Mouse (Mus musculus) forebrain, embryonic 15.5 days (tissue): Measurements from ENCODE around the gene Dcst1. TPM values are rescaled to one million over a fixed set of nuclear protein-coding genes. Genes with fewer than 3 reads are reported as not detected.

ENCODE experiments used
- ATAC-seq: fragments of 200-750 bp; cut with Nextera tagmentation; replicated peaks from 2 replicates; pipeline ENCODE4 v1.8.0; 2017; ENCODE audit warnings: mild to moderate bottlenecking, moderate TSS enrichment, moderate library complexity
- H3K27ac ChIP-seq: fragments of 300-500 bp; sonication (generic); replicated peaks from 2 replicates; pipeline ENCODE4 v1.5.1; 2015; ENCODE audit warnings: mild to moderate bottlenecking, inconsistent platforms
- H3K27me3 ChIP-seq: fragments of 300-500 bp; sonication (generic); 2 replicates; pipeline ENCODE4 v1.6.1; 2015; ENCODE audit warnings: inconsistent platforms
- H3K36me3 ChIP-seq: fragments of 300-500 bp; sonication (generic); 2 replicates; pipeline ENCODE4 v1.6.1; 2015; ENCODE audit warnings: mild to moderate bottlenecking, inconsistent platforms
- H3K4me1 ChIP-seq: fragments of 300-500 bp; sonication (generic); 2 replicates; pipeline ENCODE4 v1.6.1; 2015; ENCODE audit warnings: inconsistent platforms
- H3K4me2 ChIP-seq: fragments of 300-500 bp; sonication (generic); replicated peaks from 2 replicates; pipeline ENCODE4 v1.6.1; 2015; ENCODE audit warnings: mild to moderate bottlenecking, inconsistent platforms
- H3K4me3 ChIP-seq: fragments of 300-500 bp; sonication (generic); 2 replicates; pipeline ENCODE4 v1.5.1; 2015; ENCODE audit warnings: mild to moderate bottlenecking, inconsistent platforms
- H3K9ac ChIP-seq: fragments of 300-500 bp; sonication (generic); replicated peaks from 2 replicates; pipeline ENCODE4 v1.6.1; 2015; ENCODE audit warnings: mild to moderate bottlenecking, inconsistent platforms
- H3K9me3 ChIP-seq: fragments of 300-500 bp; sonication (generic); 2 replicates; pipeline ENCODE4 v1.6.1; 2016; ENCODE audit warnings: inconsistent platforms
- WGBS: fragments of 180-500 bp; shearing (Covaris S2); methylation state at CpG from one replicate; pipeline ENCODE4 v1.1.7; 2015; ENCODE audit warnings: mixed read lengths; 5-methylcytosine and 5-hydroxymethylcytosine counted together
- polyA plus RNA-seq: library from polyadenylated mRNA; unstranded; fragments of >200 nt; fragmentation: Nextera tagmentation; extraction: Ambion mirVana; gene quantifications from 2 replicates; pipeline ENCODE4 v1.2.1, GENCODE M21; 2015

Gene Dcst1
- polyA plus RNA-seq, 1 experiment from 2014 or later, result 0.51 TPM

- Histone ChIP-seq H3K36me3 (no peaks in the 10 kb centered on the region), H3K27ac (no peak overlapping the region)
- 17% methylated on average over 5 of the region's 5 CpGs for WGBS
Measured at GRCm38 (mm10) chr3:89354816-89355511, 10.1 kb downstream of the Dcst1 start.

DNA sequence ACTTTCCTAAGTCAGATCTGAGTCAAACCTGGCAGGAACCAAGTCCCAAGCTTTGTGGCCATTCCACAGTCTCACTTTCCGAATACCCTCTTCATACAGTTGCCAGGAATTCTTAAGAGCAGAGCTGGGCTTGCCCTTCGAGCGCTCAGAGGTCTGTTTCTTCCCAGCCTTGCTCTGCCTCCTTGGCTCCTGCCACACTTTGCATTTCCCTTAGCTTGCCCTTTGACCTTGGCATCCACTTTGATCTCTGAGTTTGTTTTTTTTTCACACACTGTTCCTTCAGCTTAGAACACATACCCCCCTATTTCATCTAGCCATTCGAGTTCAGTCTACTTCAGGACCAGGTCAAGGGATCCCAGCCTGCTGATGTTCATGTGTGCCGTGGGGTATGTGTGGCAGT is 13.8 kb downstream of the Dcst1 start:
- H3K36me3 ChIP-seq, result no peaks in the 10 kb centered on the region
- ATAC-seq, result no peak

More at GRCm38 (mm10) chr3:89354816-89355511, 10.1 kb downstream of the Dcst1 start:
- no peak overlapping the region for H3K9ac ChIP-seq
- H3K4me3 ChIP-seq, result no peak overlapping the region
- H3K27me3 ChIP-seq, result no peaks in the 10 kb centered on the region
- H3K4me1 ChIP-seq, result peaks cover 8% of the 10 kb centered on the region
- H3K9me3 ChIP-seq, result no peaks in the 10 kb centered on the region
- H3K4me2 ChIP-seq, result no peak overlapping the region
- ATAC-seq, result no peak

GRCm38 (mm10) chr3:89349869-89350501 is 15.1 kb downstream of the Dcst1 start, which contains the start of gene Adam15:
Adam15 (minus strand) TSS chr3:89349996.
- Histone ChIP-seq H3K4me2 (peak within 1 kb of the TSS; percentile 94), H3K4me1 (peaks cover 19% of the 10 kb centered on the region), H3K4me3 (peak within 1 kb of the TSS; percentile 64), H3K9ac (peak within 1 kb of the TSS; percentile 75), H3K27me3 (no peaks in the 10 kb centered on the region), H3K36me3 (peaks cover 3% of the 10 kb centered on the region; the same call in 1 of the 2 replicates), H3K27ac (peak within 1 kb of the TSS; percentile 90), H3K9me3 (no peaks in the 10 kb centered on the region)
- ATAC-seq, result peak; percentile 93
- under 1% methylated on average over 52 of the region's 59 CpGs for WGBS

More for the DNA sequence above, 13.8 kb downstream of the Dcst1 start:
- 82% methylated on average over 5 of the region's 5 CpGs for WGBS
- Histone ChIP-seq H3K4me3 (no peak overlapping the region), H3K27me3 (no peaks in the 10 kb centered on the region), H3K9me3 (no peaks in the 10 kb centered on the region), H3K4me1 (peaks cover 19% of the 10 kb centered on the region), H3K27ac (no peak overlapping the region), H3K9ac (no peak overlapping the region), H3K4me2 (no peak overlapping the region)

- under 1% methylated on average over 38 of the region's 38 CpGs for WGBS
- no peaks in the 10 kb centered on the region for H3K9me3 ChIP-seq
- peak overlapping the region; percentile 75 for H3K9ac ChIP-seq
- H3K36me3 ChIP-seq, result peaks cover 3% of the 10 kb centered on the region; the same call in 1 of the 2 replicates
- H3K27ac ChIP-seq, result peak overlapping the region; percentile 90
- no peaks in the 10 kb centered on the region for H3K27me3 ChIP-seq
- H3K4me1 ChIP-seq, result peaks cover 19% of the 10 kb centered on the region
- H3K4me2 ChIP-seq, result peak overlapping the region; percentile 94
- peak; percentile 33 for ATAC-seq
- peak overlapping the region; percentile 64 for H3K4me3 ChIP-seq
Measured at GRCm38 (mm10) chr3:89348911-89349868, 15.9 kb downstream of the Dcst1 start.

- ATAC-seq, result no peak
- Histone ChIP-seq H3K9me3 (no peaks in the 10 kb centered on the region), H3K36me3 (peaks cover 3% of the 10 kb centered on the region; the same call in 1 of the 2 replicates), H3K4me2 (no peak overlapping the region), H3K27me3 (no peaks in the 10 kb centered on the region), H3K4me3 (no peak overlapping the region), H3K27ac (no peak overlapping the region), H3K9ac (no peak overlapping the region), H3K4me1 (peaks cover 19% of the 10 kb centered on the region)
- WGBS, result 40% methylated on average over 1 of the region's 1 CpGs
Measured at GRCm38 (mm10) chr3:89347916-89348315, 17.1 kb downstream of the Dcst1 start.

GRCm38 (mm10) chr3:89346815-89347540 is 18.1 kb downstream of the Dcst1 start:
- no peak overlapping the region for H3K27ac ChIP-seq
- H3K4me3 ChIP-seq, result no peak overlapping the region
- no peak overlapping the region for H3K4me2 ChIP-seq
- no peaks in the 10 kb centered on the region for H3K9me3 ChIP-seq
- 82% methylated on average over 10 of the region's 10 CpGs for WGBS
- no peaks in the 10 kb centered on the region for H3K27me3 ChIP-seq
- no peak overlapping the region for H3K9ac ChIP-seq
- peaks cover 3% of the 10 kb centered on the region; the same call in 1 of the 2 replicates for H3K36me3 ChIP-seq
- H3K4me1 ChIP-seq, result peaks cover 22% of the 10 kb centered on the region
- no peak for ATAC-seq

- H3K36me3 ChIP-seq, result peaks cover 3% of the 10 kb centered on the region; the same call in 1 of the 2 replicates
- ATAC-seq, result no peak
- H3K27ac ChIP-seq, result no peak overlapping the region
- no peaks in the 10 kb centered on the region for H3K9me3 ChIP-seq
- no peaks in the 10 kb centered on the region for H3K27me3 ChIP-seq
- 87% methylated on average over 7 of the region's 7 CpGs for WGBS
- H3K4me2 ChIP-seq, result no peak overlapping the region
- peaks cover 31% of the 10 kb centered on the region for H3K4me1 ChIP-seq
- no peak overlapping the region for H3K4me3 ChIP-seq
- no peak overlapping the region for H3K9ac ChIP-seq
Measured at GRCm38 (mm10) chr3:89343279-89343678, 21.8 kb downstream of the Dcst1 start.

- H3K9me3 ChIP-seq, result no peaks in the 10 kb centered on the region
- H3K4me3 ChIP-seq, result no peak overlapping the region
- no peaks in the 10 kb centered on the region for H3K27me3 ChIP-seq
- no peak for ATAC-seq
- WGBS, result 53% methylated on average over 4 of the region's 4 CpGs
- peaks cover 40% of the 10 kb centered on the region for H3K4me1 ChIP-seq
- H3K36me3 ChIP-seq, result peaks cover 3% of the 10 kb centered on the region; the same call in 1 of the 2 replicates
- no peak overlapping the region for H3K4me2 ChIP-seq
- H3K27ac ChIP-seq, result no peak overlapping the region
- H3K9ac ChIP-seq, result no peak overlapping the region
Measured at GRCm38 (mm10) chr3:89341794-89342193, 23.3 kb downstream of the Dcst1 start.

DNA sequence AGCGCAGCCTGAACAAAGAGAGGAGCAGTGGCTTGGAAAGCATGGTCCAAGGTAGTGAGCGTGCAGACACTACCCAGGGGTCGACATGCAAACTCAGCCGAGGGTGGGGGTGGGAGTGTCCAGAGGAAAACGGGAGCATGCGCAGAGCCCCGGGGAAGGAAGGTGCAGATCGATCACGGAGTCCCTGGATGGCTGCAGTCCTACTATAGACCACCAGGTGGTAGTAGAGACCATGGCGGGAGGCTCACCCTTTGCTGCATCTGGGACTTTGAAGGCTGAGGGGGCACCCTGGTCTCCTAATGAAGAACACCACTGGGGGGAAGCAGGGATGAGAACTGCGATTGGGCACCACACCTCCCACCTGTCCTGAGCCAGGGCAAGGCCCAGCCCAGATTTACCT is 24.6 kb downstream of the Dcst1 start:
- 4% methylated on average over 11 of the region's 11 CpGs for WGBS
- peaks cover 3% of the 10 kb centered on the region; the same call in 1 of the 2 replicates for H3K36me3 ChIP-seq
- H3K9ac ChIP-seq, result peak overlapping the region; percentile 40; the same call in 1 of the 2 replicates
- peak overlapping the region; percentile 36 for H3K4me3 ChIP-seq
- H3K27me3 ChIP-seq, result no peaks in the 10 kb centered on the region
- peaks cover 53% of the 10 kb centered on the region for H3K4me1 ChIP-seq
- H3K4me2 ChIP-seq, result peak overlapping the region; percentile 61
- ATAC-seq, result peak; percentile 31
- H3K27ac ChIP-seq, result no peak overlapping the region
- H3K9me3 ChIP-seq, result no peaks in the 10 kb centered on the region

GRCm38 (mm10) chr3:89339416-89339815 is 25.6 kb downstream of the Dcst1 start:
- WGBS, result 26% methylated on average over 8 of the region's 8 CpGs
- Histone ChIP-seq H3K9ac (no peak overlapping the region), H3K4me2 (no peak overlapping the region)

More at GRCm38 (mm10) chr3:89339416-89339815, 25.6 kb downstream of the Dcst1 start:
- H3K4me3 ChIP-seq, result no peak overlapping the region
- 0 out of 2 replicates have a peak, but pooled peaks cover 2% of the 10 kb centered on the region for H3K36me3 ChIP-seq
- H3K9me3 ChIP-seq, result no peaks in the 10 kb centered on the region
- peaks cover 53% of the 10 kb centered on the region for H3K4me1 ChIP-seq
- no peak overlapping the region for H3K27ac ChIP-seq
- H3K27me3 ChIP-seq, result no peaks in the 10 kb centered on the region
- ATAC-seq, result no peak
